Mouse (Mus musculus) embryonic facial prominence, embryonic 11.5 days (tissue): ENCODE measurements around the gene Taok3. TPM values are rescaled to one million over a fixed set of nuclear protein-coding genes. Genes with fewer than 3 reads are reported as not detected.

Source experiments
- ATAC-seq: fragments of 200-750 bp; cut with Nextera tagmentation; replicated peaks from 2 replicates; pipeline ENCODE4 v1.8.0; 2017; ENCODE audit warnings: low read depth; ENCODE audit not compliant: insufficient number of reproducible peaks, low FRiP score, low TSS enrichment
- DNase-seq: peaks from one replicate; pipeline ENCODE4 v3.0.0-alpha.2; 2015; ENCODE audit warnings: low spot score
- H3K27ac ChIP-seq: fragments of 300-500 bp; sonication (generic); replicated peaks from 2 replicates; pipeline ENCODE4 v1.5.1; 2014; ENCODE audit warnings: mild to moderate bottlenecking, low read depth, low read length, control low read depth
- H3K27me3 ChIP-seq: fragments of 300-500 bp; sonication (generic); 2 replicates; pipeline ENCODE4 v1.6.1; 2014; ENCODE audit warnings: mild to moderate bottlenecking, low read length, moderate library complexity, mixed read lengths; ENCODE audit not compliant: control insufficient read depth, insufficient read depth
- H3K36me3 ChIP-seq: fragments of 300-500 bp; sonication (generic); replicated peaks from 2 replicates; pipeline ENCODE4 v1.6.1; 2014; ENCODE audit warnings: low read depth, mild to moderate bottlenecking, low read length, moderate library complexity, mixed read lengths; ENCODE audit not compliant: control insufficient read depth, insufficient read depth
- H3K4me1 ChIP-seq: fragments of 300-500 bp; sonication (generic); 2 replicates; pipeline ENCODE4 v1.6.1; 2014; ENCODE audit warnings: low read length, mixed read lengths; ENCODE audit not compliant: control insufficient read depth, insufficient read depth
- H3K4me2 ChIP-seq: fragments of 300-500 bp; sonication (generic); 2 replicates; pipeline ENCODE4 v1.6.1; 2014; ENCODE audit warnings: low read depth, mild to moderate bottlenecking, control low read depth, low read length, moderate library complexity
- H3K4me3 ChIP-seq: fragments of 300-500 bp; sonication (generic); 2 replicates; pipeline ENCODE4 v1.5.1; 2014; ENCODE audit warnings: low read depth, low read length, control low read depth
- H3K9ac ChIP-seq: fragments of 300-500 bp; sonication (generic); replicated peaks from 2 replicates; pipeline ENCODE4 v1.6.1; 2014; ENCODE audit warnings: mild to moderate bottlenecking, control low read depth, low read length
- H3K9me3 ChIP-seq: fragments of 300-500 bp; sonication (generic); replicated peaks from 2 replicates; pipeline ENCODE4 v1.6.1; 2016; ENCODE audit warnings: mild to moderate bottlenecking, low read length, inconsistent platforms, mixed read lengths; ENCODE audit not compliant: control insufficient read depth
- WGBS: fragments of 180-500 bp; shearing (Covaris S2); extraction: QIAGEN DNeasy Blood & Tissue Kit; methylation state at CpG from one replicate; pipeline ENCODE4 v1.1.7; 2014; 5-methylcytosine and 5-hydroxymethylcytosine counted together
- polyA plus RNA-seq: library from polyadenylated mRNA; unstranded; fragments of >200 nt; fragmentation: Nextera tagmentation; extraction: Ambion mirVana; gene quantifications from 2 replicates; pipeline ENCODE4 v1.2.1, GENCODE M21; 2014

The Taok3 gene
- polyA plus RNA-seq, 1 experiment from 2014 or later: 12.0 TPM

DNA sequence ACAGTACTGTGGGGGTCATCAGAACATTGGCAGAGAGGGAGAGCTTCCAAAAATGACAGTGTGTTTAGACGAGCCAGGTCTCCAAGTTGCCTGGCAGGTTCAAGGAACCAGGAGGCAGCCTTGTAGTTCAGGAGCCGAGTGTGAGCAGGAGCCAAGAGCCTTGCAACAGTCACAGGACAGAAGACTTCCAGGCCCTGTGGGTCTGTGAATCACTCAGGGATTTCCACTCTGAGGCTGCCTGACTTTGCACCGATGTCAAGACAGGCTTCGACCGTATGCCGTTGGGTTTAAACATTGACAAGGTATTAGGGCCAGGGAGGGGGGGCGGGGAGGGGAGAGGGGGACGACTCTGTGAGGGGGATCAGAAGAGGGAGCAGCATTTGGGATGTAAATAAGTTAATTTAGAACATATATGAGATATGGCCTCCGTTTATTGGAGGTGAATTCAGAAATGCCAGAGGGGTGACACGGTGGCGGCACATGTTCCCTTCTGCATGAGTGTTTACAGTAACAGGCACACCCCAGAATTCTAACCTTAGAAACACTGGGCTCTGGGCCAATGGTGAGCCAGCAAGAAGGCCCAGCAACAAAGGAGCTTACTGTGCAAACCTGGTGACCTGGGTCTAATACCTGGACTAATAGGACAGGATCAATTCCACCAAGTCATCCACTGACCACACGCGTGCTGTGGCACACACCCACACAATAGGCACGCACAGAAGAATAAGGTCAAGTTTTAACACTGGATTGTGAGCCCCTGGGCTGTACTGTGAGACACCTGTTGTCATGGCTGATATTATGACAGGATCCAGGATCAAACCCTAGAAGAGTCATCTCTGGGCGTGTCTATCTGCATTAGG is 159.1 kb downstream of the Taok3 start:
- WGBS: 91% methylated on average over 15 of the region's 15 CpGs
- ATAC-seq: no peak
- H3K27ac ChIP-seq: no peak overlapping the region
- DNase-seq: no peak
- H3K27me3 ChIP-seq: no peaks in the 10 kb centered on the region
- no peak overlapping the region for H3K4me2 ChIP-seq
- no peaks in the 10 kb centered on the region for H3K9me3 ChIP-seq
- no peak overlapping the region for H3K4me3 ChIP-seq
- H3K36me3 ChIP-seq: no peaks in the 10 kb centered on the region; the same call in none of the 2 replicates
- H3K9ac ChIP-seq: no peak overlapping the region
- H3K4me1 ChIP-seq: no peaks in the 10 kb centered on the region

DNA sequence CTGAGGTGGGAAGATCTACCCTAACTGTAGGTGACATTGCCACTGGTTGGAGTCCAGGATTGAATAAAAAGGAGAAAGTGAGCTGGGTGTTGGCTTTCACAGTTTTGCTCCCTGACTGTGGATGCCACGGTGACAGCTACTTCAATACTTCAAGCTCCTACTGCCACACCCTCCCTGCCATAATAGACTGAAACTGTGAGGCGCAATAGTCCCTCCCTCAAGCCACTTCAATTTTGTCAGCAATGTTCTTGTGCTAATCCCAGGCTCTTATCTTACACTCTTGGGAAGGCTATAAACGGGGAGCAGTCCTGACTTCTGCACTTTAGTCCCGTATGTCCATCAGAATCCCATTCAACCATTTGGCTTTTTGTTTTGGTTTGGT is 159.7 kb downstream of the Taok3 start:
- no peak overlapping the region for H3K27ac ChIP-seq
- no peaks in the 10 kb centered on the region for H3K9me3 ChIP-seq
- H3K9ac ChIP-seq: no peak overlapping the region
- 87% methylated on average over 4 of the region's 4 CpGs for WGBS
- ATAC-seq (no peak), DNase-seq (no peak)
- H3K4me2 ChIP-seq: no peak overlapping the region
- no peaks in the 10 kb centered on the region for H3K27me3 ChIP-seq
- no peaks in the 10 kb centered on the region; the same call in none of the 2 replicates for H3K36me3 ChIP-seq
- H3K4me3 ChIP-seq: no peak overlapping the region
- H3K4me1 ChIP-seq: no peaks in the 10 kb centered on the region

DNA sequence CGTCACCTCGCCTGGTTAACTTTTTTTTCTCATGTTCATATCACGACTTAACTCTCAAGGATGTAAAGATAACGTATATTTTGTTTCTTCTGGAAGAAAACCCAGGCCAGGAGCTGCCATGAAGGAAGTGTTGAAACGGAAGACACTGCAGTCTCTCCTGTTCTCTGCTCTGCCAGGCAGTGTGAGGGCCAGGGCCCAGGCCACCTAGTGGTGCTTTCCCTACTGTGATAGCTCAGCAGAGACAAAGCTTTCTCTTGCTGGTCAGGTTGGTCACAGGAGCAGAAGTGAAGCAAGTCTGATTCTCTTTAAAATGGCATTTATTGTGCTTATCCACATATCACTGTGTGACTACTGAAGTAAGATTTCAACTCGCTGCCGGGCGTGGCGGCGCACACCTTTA is 161.6 kb downstream of the Taok3 start:
- H3K9me3 ChIP-seq: no peaks in the 10 kb centered on the region
- H3K27ac ChIP-seq: no peak overlapping the region
- no peak overlapping the region for H3K9ac ChIP-seq
- 93% methylated on average over 10 of the region's 10 CpGs for WGBS
- H3K27me3 ChIP-seq: no peaks in the 10 kb centered on the region
- ATAC-seq (no peak), DNase-seq (no peak)
- no peaks in the 10 kb centered on the region; the same call in none of the 2 replicates for H3K36me3 ChIP-seq
- no peak overlapping the region for H3K4me2 ChIP-seq
- H3K4me3 ChIP-seq: no peak overlapping the region
- H3K4me1 ChIP-seq: no peaks in the 10 kb centered on the region

DNA sequence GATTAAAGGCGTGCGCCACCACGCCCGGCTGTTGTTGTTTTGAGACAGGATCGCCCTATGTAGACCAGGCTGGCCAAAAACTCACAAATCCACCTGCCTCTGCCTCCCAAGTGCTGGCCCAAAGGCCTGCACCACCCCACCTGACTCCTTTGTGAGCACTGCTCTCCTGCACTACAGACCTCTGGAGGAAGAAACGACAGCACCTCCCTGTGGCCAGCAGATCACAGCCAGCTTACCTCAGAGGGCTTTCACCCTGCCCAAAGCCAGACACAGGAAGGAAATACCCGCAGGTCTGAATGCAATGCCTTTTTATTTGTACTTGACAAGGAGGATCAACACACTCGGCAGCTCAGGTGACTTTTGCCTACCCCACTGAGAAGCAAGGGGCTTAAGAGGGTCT is 162.4 kb downstream of the Taok3 start:
- WGBS: 89% methylated on average over 8 of the region's 8 CpGs
- Histone ChIP-seq H3K27ac (no peak overlapping the region), H3K36me3 (no peaks in the 10 kb centered on the region; the same call in none of the 2 replicates), H3K4me2 (no peak overlapping the region), H3K4me1 (no peaks in the 10 kb centered on the region), H3K4me3 (no peak overlapping the region), H3K9ac (no peak overlapping the region), H3K9me3 (no peaks in the 10 kb centered on the region), H3K27me3 (no peaks in the 10 kb centered on the region)
- DNase-seq (no peak), ATAC-seq (no peak)

DNA sequence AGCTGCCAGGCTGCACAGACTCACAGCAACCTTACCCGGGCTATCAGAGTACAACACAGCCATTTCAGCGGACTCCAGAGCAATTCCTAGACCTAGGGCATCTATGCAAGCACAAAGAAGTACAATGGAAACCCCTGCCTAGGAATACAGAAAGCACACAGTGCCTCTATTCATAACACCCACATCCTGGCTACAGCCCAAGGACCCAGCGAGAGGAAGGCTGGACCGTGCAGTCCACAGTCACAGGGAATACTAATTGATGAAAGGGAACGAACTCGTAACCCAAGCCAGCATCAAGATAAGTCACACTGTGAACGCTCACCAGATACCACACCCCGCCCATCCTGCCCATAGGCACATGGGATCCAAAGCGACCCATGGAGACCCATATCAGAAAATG is 164.1 kb downstream of the Taok3 start:
- ATAC-seq: no peak
- no peak overlapping the region for H3K9ac ChIP-seq

DNA sequence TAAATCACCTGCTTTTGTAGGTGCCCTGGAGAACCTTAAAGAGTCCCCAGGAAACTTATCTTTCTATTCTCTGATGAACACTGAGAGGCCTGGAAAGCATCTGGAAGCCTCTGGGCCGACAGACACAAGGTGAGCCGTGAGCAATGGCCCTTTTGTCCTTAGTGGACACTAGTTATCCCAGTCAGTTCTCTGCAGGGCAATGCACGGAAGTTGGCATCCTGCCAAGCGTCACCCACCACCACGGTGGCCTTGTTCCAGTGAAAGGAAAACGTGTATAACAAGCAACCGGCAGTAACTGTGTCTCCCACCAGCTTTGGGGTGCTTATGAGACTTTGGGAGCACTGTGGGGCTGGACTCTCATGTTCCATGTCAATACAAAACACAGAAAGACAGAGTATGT is 164.8 kb downstream of the Taok3 start:
- Histone ChIP-seq H3K36me3 (no peaks in the 10 kb centered on the region; the same call in none of the 2 replicates), H3K9me3 (no peaks in the 10 kb centered on the region), H3K4me3 (no peak overlapping the region), H3K4me1 (no peaks in the 10 kb centered on the region), H3K9ac (no peak overlapping the region), H3K27me3 (no peaks in the 10 kb centered on the region), H3K4me2 (no peak overlapping the region), H3K27ac (no peak overlapping the region)
- 79% methylated on average over 7 of the region's 7 CpGs for WGBS
- no peak for DNase-seq
- no peak for ATAC-seq

More for the DNA sequence above, 164.1 kb downstream of the Taok3 start:
- Histone ChIP-seq H3K36me3 (no peaks in the 10 kb centered on the region; the same call in none of the 2 replicates), H3K27ac (no peak overlapping the region), H3K9me3 (no peaks in the 10 kb centered on the region), H3K27me3 (no peaks in the 10 kb centered on the region), H3K4me2 (no peak overlapping the region), H3K4me1 (no peaks in the 10 kb centered on the region), H3K4me3 (no peak overlapping the region)
- DNase-seq: no peak
- 71% methylated on average over 9 of the region's 9 CpGs for WGBS

DNA sequence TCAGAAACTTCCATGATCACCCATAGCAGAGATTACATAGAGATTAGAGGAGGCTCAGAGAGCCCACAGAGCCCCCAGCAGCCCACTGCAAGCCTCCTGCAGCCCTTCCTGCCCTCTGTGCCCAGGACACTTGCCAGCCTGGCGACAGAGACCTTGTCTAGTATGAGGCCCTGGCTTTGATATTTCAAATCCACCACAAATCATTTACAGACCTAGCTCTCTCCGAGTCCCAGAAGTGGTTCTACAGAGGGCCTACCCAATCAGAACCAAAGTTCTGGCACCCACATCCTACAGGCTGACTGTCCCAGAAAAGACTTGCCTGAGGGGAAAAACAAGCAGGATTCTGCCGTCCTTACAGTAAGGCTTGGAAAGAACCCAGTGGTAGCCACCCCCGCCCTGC is 165.3 kb downstream of the Taok3 start:
- Histone ChIP-seq H3K9me3 (no peaks in the 10 kb centered on the region), H3K4me2 (no peak overlapping the region), H3K27ac (no peak overlapping the region), H3K36me3 (no peaks in the 10 kb centered on the region; the same call in none of the 2 replicates), H3K4me3 (no peak overlapping the region), H3K4me1 (no peaks in the 10 kb centered on the region), H3K9ac (no peak overlapping the region), H3K27me3 (no peaks in the 10 kb centered on the region)
- ATAC-seq (no peak), DNase-seq (no peak)
- 86% methylated on average over 4 of the region's 4 CpGs for WGBS

DNA sequence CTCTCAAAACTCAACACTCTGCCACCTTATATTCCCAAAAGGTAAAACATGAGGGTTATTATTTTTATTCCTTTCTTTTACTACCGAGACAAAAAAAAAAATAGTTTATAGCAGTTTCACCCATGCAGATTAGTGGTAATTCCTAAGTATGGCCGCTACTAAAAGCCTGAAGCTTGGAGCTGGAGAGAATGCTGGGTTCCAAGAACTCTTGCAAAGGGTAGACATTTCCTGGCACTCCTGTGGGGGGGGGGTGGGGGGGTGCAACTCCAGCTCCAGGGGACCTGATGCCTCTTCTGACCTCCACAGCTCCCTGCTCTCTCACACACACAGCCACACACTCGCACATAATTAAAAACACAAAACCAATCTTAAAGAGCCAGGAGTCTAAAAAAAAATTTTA is 166.4 kb downstream of the Taok3 start:
- no peaks in the 10 kb centered on the region; the same call in 1 of the 2 replicates for H3K36me3 ChIP-seq
- 40% methylated on average over 3 of the region's 3 CpGs for WGBS
- peak overlapping the region; percentile 83 for H3K4me3 ChIP-seq
- H3K27me3 ChIP-seq: no peaks in the 10 kb centered on the region
- no peaks in the 10 kb centered on the region for H3K4me1 ChIP-seq
- H3K4me2 ChIP-seq: peak overlapping the region; percentile 52
- no peaks in the 10 kb centered on the region for H3K9me3 ChIP-seq
- peak overlapping the region; percentile 85 for H3K9ac ChIP-seq
- DNase-seq: no peak
- ATAC-seq: no peak
- no peak overlapping the region for H3K27ac ChIP-seq
